Mouse (Mus musculus) brown adipose tissue, adult 24 weeks (tissue): ENCODE results near the gene Itgal. TPM values are rescaled to one million over a fixed set of nuclear protein-coding genes. Genes with fewer than 3 reads are reported as not detected.
"Not testable (repeated sequence)": the region's sequence is repeated elsewhere in the genome, so short reads cannot be mapped to it uniquely, and the experiment has no call there.

ENCODE experiments used
- H3K27ac ChIP-seq: fragments of 200-500 bp; replicated peaks from 2 replicates; pipeline ENCODE4 v1.5.1; 2012; ENCODE audit warnings: low read depth, mild to moderate bottlenecking, low read length
- H3K4me1 ChIP-seq: fragments of 200-500 bp; 2 replicates; pipeline ENCODE4 v1.6.1; 2012; ENCODE audit warnings: low read length, mixed read lengths; ENCODE audit not compliant: control insufficient read depth, insufficient read depth, insufficient read length
- H3K4me3 ChIP-seq: fragments of 200-500 bp; 2 replicates; pipeline ENCODE4 v1.5.1; 2012; ENCODE audit warnings: low read depth, mild to moderate bottlenecking, low read length, moderate library complexity; ENCODE audit not compliant: insufficient read depth
- polyA plus RNA-seq: library from polyadenylated mRNA; stranded (reverse); fragments of >200 nt; gene quantifications from 2 replicates; pipeline ENCODE4 v1.2.4, GENCODE M21; 2012; ENCODE audit not compliant: missing spikeins, insufficient read depth, insufficient read length

The Itgal gene
- polyA plus RNA-seq, 1 experiment: 1.1 TPM

GRCm38 (mm10) chr7:127371213-127371612, 75.2 kb downstream of the Itgal start:
- Histone ChIP-seq H3K4me3 (no peak overlapping the region), H3K27ac (no peak overlapping the region), H3K4me1 (no peaks in the 10 kb centered on the region)

- H3K27ac ChIP-seq, H3K4me3 ChIP-seq, H3K4me1 ChIP-seq: not testable (repeated sequence)
Observed at GRCm38 (mm10) chr7:127371870-127372269, 75.8 kb downstream of the Itgal start.

- H3K4me3 ChIP-seq: peak within 1 kb of the TSS; percentile 97
- not testable (repeated sequence) for H3K4me1 ChIP-seq
- H3K27ac ChIP-seq: peak within 1 kb of the TSS; percentile 90
Observed at GRCm38 (mm10) chr7:127375271-127376245, 79.5 kb downstream of the Itgal start, which contains the start of gene Zfp747. Gene Zfp747, minus strand, starts transcription at chr7:127376050.

- H3K4me3 ChIP-seq: no peak overlapping the region
- H3K27ac ChIP-seq: no peak overlapping the region
- H3K4me1 ChIP-seq: no peaks in the 10 kb centered on the region
Observed at GRCm38 (mm10) chr7:127378310-127378921, 82.4 kb downstream of the Itgal start.

Other genes starting within 250 kb of the Itgal start
- not detected in 2 replicates for gene Zg16, start 208.9 kb upstream of the Itgal start, polyA plus RNA-seq
- gene AI467606, start 204.9 kb upstream of the Itgal start, polyA plus RNA-seq: 0.96 and 1.8 TPM in 2 replicates
- 0.75 and 1.5 TPM in 2 replicates for gene Qprt, start 174.0 kb upstream of the Itgal start, polyA plus RNA-seq
- gene Spn, start 158.4 kb upstream of the Itgal start, polyA plus RNA-seq: 0.44 TPM in 1 of 2 replicates, not detected in the other
- 15.3 and 17.4 TPM in 2 replicates for gene Cd2bp2, start 100.2 kb upstream of the Itgal start, polyA plus RNA-seq
- 9.8 and 12.8 TPM in 2 replicates for gene Tbc1d10b, start 87.8 kb upstream of the Itgal start, polyA plus RNA-seq
- gene Mylpf, start 87.4 kb upstream of the Itgal start, polyA plus RNA-seq: 335 and 418 TPM in 2 replicates
- 3.3 and 3.4 TPM in 2 replicates for gene Zfp553, start 63.2 kb upstream of the Itgal start, polyA plus RNA-seq
- gene Sept1, start 63.1 kb upstream of the Itgal start, polyA plus RNA-seq: 10.9 and 19.3 TPM in 2 replicates
- 7.1 and 14.4 TPM in 2 replicates for gene Zfp771, start 52.0 kb upstream of the Itgal start, polyA plus RNA-seq
- gene Dctpp1, start 35.6 kb upstream of the Itgal start, polyA plus RNA-seq: 38.1 and 41.3 TPM in 2 replicates
- gene Sephs2, start 22.2 kb upstream of the Itgal start, polyA plus RNA-seq: 125 and 144 TPM in 2 replicates
- gene Zfp768, start 49.3 kb downstream of the Itgal start, polyA plus RNA-seq: 26.6 and 27.5 TPM in 2 replicates
- 1.5 and 1.8 TPM in 2 replicates for gene Zfp747, start 79.8 kb downstream of the Itgal start, polyA plus RNA-seq
- 1.0 and 1.4 TPM in 2 replicates for gene 9130019O22Rik, start 90.9 kb downstream of the Itgal start, polyA plus RNA-seq
- 3.4 and 3.6 TPM in 2 replicates for gene E430018J23Rik, start 97.4 kb downstream of the Itgal start, polyA plus RNA-seq
- gene Zfp764, start 110.6 kb downstream of the Itgal start, polyA plus RNA-seq: 1.6 and 2.6 TPM in 2 replicates
- 4.1 and 6.6 TPM in 2 replicates for gene Zfp688, start 125.8 kb downstream of the Itgal start, polyA plus RNA-seq
- gene Zfp689, start 152.9 kb downstream of the Itgal start, polyA plus RNA-seq: 0.40 and 1.3 TPM in 2 replicates
- gene Prr14, start 163.4 kb downstream of the Itgal start, polyA plus RNA-seq: 26.0 and 27.1 TPM in 2 replicates
- gene Fbrs, start 182.9 kb downstream of the Itgal start, polyA plus RNA-seq: 16.5 and 18.2 TPM in 2 replicates
- 21.6 and 24.7 TPM in 2 replicates for gene Srcap, start 215.7 kb downstream of the Itgal start, polyA plus RNA-seq
- 0.28 and 3.4 TPM in 2 replicates for gene Gm42715, start 223.3 kb downstream of the Itgal start, polyA plus RNA-seq